Mouse (Mus musculus) erythroid progenitor cell, adult 5-6 weeks (primary cell): ENCODE data around the gene Pitpnm2. TPM values are rescaled to one million over a fixed set of nuclear protein-coding genes. Genes with fewer than 3 reads are reported as not detected.

Experiments used
- ATAC-seq: replicated peaks from 2 replicates; pipeline ENCODE4 v1.8.0; 2016; ENCODE audit warnings: moderate number of reproducible peaks, mild to moderate bottlenecking, moderate TSS enrichment, inconsistent platforms; ENCODE audit not compliant: poor library complexity, low FRiP score, severe bottlenecking
- total RNA-seq, 2 experiments: library from RNA; stranded (forward) in 1 of 2; stranded (reverse) in 1 of 2; fragments of 150-400 nt in 1 of 2; fragments of 186-747, 209-891 nt in 1 of 2; gene quantifications; 2 replicates each; pipeline versions ENCODE4 v1.2.3 to v1.2.4; 2015 to 2017; ENCODE audit warnings: low replicate concordance in 2 of 2

Pitpnm2 gene
- total RNA-seq, 2 experiments from 2014 or later = 0.42 to 0.76 TPM

DNA sequence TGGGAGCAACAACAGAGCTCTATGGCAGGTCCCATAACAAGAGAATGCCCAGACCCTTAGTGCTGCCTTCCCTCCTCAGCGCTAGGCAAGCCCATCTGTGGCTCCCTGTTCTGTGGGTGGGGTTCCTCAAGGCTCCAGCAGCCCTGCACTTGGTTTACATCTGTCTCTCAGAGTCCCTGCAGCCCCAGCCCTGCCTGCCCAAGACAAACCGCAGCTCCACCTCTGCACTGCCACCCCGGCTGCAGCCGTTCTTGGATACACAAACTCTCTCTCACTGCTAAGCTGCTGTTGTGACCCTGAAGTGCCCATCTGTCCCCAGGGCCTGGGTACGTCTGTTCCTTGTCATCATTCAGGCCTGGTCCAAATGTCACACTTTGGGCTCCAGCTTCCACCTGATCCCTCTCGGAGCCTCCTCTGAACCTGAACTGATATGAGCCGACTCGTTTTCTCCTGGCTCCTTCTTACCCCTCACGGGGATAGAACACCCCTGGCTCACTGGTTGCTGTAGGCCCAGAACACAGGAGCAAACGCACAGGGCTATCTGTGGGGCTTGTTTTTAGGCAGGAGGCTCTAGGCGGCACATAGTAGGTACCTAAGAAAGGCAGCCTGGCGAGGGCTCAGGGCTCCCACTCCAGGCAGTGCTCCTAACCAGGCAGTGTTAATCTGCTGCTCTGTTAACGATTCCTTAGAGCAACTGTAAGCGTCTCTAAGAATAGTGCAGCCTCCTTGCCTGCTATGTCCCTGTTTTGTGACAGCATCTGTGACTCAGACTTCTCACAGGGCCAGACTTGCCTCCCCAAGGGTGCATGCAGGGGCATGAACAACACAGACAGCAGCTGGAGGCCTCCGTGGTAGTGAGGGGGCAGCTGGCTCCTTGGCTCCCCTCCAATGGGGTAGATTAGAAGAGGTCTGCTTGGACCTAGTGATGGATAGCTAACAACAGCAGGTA is 83.7 kb downstream of the Pitpnm2 start:
- ATAC-seq = no peak

DNA sequence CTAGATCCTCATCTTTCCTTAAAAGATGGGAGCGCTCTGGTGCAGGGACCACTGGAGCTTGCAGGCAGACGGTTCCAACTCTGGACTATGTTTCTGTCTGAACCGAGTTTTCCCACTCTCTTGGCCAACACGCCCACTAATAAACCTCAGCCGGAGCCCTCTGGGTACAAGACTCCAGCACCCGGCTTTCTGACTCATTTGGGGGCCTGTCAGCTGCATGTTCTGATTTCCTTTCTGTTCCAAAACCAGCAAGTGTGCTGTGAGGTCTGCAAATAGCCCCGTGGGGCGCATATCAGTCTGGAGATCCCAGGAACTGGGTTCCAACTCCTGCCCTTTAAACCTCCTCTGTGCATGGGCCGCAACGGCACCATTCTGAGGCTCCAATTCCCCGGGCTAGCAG is 86.1 kb downstream of the Pitpnm2 start:
- no peak for ATAC-seq

DNA sequence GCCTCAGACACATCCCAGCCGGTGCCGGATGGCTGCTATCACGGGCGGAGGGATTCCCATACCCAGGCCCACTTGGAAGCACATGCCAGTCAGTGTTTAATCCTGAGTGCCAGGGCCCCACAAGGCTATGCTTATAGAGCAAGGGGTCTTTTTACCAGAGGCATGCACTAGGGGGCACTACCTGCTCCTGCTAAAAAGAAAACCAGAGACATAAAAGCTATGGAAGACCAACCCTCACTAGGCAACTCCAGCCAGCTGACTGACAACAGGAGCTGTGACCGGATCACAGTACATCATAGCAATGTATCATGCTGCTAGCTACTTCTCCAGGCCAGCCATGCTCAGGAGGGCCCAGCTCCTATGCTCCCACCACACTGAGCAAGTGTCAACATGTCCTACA is 87.0 kb downstream of the Pitpnm2 start:
- no peak for ATAC-seq

DNA sequence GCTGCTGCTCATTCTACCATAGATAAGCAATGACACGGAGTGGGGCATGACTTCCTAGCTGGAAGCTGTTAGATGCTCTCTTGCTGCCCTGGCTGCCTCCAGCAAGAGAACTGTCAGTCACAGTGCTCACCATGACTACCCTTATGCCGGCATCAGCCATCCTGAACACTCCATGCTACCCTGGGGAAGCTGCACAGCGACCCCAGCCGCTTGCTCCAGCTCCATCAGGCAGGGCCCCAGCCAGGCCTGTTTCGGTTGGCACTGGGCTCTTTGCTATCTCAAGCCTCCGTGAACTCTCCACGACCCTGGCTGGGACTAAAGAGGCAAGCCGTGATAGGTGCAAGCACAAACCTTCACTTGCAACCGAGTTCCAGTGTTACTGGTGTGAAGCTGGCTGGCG is 87.7 kb downstream of the Pitpnm2 start:
- no peak for ATAC-seq

DNA sequence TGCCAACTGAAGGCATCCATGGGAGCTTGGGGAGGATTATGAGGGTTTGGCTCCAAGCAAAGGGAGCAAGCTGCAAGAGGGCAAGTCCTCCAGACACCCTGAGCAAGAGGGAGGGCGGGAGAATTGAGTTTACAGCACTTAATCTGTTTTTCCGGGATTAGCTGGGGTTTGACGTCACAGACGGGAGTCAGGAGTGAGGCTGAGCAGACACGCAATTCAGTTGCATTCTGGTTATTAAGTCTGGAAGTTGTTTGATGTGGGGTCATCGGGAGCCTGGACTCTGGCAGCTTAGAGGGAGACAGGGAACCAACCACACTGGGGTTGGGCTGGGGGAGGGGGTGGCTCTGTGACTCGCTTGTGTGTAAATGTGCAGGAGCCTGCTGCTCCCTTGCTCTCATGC is 90.1 kb downstream of the Pitpnm2 start:
- no peak for ATAC-seq

DNA sequence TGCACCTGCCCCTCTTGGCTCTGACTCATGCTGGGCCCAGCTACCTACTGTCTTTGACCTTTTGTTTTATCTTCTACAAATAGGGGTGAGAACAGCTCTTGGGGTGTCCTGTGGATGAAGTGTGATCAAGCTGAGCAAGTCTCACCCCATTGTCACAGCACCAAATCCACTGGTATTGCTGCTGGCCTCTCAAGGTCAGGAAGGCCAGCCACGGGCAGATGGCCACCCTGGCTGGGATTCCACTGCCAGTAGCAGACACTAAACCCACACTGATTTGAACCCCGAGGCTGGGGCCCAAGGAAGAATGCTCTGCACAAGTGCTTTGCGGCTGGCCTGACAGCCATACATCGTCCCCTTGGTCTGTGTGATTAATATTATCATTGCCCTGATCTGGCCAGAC is 91.3 kb downstream of the Pitpnm2 start:
- ATAC-seq = no peak

DNA sequence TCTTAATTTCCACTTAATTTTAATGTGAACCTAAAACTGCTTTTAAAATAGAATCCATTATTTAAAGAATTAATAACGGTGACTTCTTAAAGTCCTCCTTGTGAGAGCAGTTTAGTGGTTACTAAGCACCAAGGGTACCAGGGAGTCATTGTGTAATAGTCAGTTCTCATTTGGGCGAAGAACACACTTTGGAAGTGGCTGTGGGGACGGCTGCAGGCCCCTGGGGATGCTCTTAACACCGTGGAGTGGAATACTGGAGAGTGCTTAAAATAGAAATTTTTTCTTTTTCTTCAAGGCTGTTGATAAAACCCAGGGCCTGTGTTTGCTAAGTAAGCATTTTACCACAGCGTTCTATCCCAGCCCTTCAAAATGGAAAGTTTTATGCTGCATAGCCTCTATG is 93.6 kb downstream of the Pitpnm2 start:
- no peak for ATAC-seq

DNA sequence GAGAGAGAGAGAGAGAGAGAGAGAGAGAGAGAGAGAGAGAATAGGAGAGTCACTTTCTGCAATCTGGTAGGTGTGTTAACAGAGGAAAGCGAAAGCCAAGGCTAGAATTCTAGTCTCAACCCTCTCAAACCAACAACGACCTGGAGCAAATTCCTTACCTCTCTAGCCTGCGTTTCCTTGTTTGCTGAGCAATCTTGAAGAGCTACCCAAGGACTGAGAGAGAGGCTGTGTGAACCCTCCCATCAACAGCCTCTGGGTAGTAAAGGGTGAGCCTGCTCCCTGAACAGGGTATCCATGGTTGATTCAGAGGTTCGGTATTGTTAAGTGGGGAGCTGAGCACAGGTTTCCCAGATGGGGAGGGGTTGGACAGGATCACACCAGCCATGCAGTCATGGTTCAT is 96.8 kb downstream of the Pitpnm2 start:
- no peak for ATAC-seq

DNA sequence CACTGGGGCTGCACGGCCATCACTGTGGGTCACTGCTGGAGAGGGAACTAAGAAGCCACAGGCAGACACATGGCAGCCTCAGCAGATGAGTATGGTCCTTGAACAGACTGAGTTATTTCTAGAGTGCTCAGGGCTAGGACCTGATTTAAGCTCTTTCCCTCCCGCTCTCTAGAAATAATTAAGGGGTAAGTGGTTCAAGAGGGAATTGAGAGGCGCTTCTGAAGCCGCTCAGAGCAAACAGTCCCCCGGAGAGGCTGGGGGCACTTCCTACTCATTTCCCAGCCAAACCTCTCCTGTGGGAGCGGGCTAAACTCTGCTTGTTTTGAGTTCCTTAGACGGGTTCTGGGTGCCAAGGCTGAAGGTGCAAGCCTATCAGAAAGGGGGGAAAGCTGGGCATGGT is 98.7 kb downstream of the Pitpnm2 start:
- ATAC-seq = no peak

DNA sequence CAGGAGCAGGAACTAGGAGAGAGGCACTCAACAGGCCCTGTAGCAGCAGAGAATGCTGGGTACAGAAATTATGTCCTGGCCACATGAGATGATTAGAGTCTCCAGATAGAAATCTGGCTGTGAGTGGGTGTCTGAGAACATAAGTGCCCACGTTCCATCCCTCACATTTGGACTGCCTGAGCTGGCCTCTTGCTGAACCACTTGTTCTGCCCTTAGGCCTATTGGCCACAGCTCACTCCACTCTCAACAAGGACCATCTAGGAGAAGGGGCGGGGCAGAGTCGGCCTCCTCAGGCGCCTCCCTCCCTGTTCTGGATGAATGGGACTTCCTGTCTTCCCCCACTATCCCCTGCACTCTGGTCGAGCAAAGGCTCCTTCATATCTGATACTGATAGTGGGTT is 100.5 kb downstream of the Pitpnm2 start:
- no peak for ATAC-seq

DNA sequence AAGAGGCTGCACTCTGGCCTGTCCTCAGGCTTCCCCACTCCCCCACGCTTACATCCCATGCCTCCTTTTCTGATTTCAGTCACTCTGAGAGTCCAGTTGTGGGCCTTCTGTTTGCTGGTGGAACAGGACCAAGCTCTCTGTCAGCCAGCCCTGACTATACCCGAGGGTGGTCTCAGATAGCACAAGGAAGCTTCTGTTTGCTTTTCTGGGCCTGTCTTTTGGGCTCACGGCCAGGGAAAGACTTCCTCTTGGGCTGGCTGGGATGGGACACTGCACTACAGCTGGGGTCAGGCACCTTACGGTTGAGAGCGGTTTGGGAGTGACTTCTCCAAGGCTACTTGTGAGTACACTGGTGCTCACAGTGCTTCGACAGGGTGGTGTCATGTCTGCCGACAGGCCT is 111.5 kb downstream of the Pitpnm2 start:
- no peak for ATAC-seq

DNA sequence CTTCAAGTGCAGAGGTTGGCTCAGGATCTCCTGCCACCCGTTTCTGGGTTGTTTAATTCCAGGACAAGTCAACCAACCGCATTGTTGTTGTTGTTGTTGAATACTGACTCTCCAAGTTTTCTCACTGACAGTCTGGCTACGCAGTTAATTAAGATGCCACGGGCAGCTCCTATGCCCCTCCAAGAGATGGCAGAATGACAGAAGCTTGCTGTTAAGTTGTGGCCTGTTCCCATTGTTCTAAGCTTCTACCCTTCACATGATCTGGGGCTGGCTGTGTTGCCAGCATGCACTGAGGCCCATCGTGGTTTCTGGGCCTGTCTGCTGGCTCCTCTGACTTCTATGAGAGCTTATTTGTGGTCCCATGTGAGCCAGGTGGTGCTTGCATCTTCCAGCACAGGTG is 115.3 kb downstream of the Pitpnm2 start:
- no peak for ATAC-seq

DNA sequence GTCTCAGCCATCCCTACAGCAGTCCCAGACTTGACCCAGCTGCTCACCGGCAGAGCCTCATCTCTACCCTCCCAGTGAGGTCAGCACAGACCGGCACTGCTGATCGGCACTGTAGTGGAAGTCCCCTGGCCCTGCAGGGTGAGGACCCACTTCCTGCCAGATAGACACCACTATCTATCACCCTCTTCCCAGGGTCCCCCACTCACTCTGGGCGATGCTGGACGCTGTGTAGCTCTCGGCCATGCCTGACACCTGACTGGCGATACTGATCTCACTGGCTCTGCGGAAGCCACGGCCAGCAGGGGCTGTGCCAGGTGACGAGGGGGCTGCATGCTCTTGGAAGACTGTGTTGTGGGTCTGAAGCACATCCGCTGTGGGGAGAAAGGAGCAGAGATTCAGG is 124.5 kb downstream of the Pitpnm2 start:
- ATAC-seq = no peak

DNA sequence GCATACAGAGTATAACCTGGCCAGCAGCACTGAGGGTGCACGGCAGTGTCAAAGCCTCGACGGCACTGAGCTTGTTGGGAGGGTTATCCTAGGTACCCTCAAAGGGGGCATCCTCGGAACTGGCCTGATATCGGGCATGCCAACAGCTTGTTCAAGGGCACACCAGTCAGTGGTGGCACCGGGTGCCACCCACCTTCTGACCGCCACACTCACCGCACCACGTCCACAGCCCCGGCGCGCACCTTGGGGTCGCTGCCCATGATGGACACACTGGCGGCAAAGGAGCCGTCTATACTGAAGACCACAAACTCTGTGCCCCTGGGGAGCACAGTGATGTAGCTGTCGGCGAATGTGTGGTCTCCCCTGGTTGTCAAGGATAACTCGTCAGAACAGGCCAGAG is 127.2 kb downstream of the Pitpnm2 start:
- ATAC-seq = no peak

DNA sequence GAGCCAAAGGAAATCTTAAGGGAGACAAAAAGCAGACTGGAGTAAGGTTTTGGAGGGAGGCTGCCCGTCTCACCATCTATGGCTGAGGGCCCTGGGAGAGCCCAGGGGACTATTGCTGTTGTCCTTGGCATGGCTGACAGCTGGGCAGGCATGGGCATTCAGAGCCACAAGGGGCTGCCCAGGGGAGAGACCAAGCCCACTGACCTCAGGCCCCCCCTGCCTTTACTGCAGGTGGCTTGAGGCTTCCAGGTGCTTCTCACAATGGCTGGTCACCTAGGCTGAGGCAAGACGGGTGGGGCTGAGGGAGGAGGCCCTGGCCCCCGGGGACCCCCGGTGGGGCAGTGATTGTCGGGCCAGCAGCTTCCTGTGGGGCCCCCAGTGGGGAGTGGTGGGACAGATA is 130.4 kb downstream of the Pitpnm2 start:
- no peak for ATAC-seq

DNA sequence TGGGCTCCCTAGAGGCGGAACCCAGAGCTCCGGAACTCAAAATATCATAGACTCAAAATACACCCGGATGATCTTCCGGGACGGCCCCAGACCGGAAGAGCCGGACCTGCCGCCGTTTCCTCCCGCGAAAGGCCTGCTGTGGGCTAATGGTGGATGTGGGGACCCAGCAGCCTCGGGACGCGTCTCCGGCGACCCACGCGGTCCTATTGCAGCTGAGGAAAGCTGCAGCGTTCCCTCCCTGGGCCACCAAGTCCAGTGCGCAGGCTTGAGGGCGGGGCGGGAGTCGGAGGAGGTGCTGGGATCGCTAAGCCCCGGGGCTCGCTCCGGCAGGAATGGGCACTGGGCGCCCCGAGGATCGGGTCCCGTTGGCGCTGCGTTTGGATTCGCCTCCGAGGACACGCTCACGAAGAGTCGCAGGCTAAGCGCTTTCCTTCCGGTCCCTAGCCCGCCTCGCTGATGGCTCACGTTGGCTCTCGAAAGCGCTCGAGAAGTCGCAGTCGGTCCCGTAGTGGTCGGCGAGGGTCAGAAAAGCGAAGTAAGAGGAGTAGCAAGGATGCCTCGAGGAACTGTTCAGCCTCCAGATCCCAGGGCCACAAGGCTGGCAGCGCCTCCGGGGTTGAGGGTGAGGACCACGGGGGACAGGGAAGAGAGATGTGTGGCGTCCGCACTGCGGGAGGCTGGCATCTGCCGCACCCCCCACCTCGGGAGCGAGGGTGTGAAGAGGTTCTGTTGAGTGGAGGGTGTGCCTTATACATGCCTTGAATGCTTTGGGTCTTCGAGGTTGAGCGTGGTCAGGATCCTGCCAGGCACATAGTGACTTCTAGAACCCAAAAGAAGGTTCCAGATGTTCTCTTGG is 133.3 kb downstream of the Pitpnm2 start, which contains the start of gene Arl6ip4:
Gene Arl6ip4 (plus strand): TSS at position 100 of the 856 bp plus-strand sequence.
- peak; percentile 22 for ATAC-seq

DNA sequence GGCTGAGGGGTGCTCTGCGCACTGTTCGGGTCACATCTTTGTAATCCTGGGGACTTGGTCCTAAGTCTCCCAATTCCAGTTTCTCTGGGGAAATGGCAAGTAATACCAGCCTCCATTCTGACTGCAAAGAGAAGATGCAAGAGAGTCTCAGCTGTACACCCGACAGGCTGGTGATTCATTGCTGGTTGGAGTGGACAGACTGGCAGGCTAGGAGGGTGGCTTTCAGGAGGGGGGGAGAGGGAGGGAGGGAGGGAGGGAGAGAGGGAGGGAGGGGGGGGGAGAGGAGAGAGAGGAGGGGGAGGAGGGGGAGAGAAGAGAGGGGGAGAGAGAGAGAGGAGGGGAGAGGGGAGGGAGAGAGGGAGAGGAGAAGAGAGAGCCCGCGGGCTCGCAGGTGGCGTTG is 134.0 kb downstream of the Pitpnm2 start:
- no peak for ATAC-seq

DNA sequence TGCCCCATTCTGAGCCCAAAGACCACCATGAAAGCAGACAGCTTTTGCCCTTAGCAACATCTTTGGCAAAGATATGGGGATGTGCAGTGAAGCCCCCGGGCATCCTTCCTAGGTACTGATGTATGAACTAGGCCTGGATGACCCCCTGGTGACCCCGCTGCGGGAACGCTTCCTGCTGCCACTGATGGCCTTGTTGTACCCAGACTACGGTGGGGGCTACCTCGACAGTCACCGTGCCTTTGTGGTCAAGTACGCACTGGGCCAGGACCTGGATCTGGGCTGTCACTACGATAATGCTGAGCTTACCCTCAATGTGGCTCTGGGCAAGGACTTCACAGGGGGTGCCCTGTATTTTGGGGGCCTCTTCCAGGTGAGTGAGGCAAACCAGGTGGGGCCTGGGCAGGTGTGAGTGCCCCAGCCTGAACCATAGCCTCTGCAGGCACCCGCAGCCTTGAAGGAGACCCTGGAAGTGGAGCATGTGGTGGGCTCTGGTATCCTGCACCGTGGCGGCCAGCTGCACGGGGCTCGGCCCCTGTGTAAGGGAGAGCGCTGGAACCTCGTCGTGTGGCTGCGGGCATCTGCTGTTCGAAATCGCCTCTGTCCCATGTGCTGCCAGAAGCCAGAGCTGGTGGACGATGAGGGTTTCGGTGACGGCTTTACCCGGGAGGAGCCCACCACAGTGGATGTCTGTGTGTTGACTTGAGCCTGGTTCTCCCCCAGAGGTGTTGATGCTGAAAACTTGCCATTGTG is 135.1 kb downstream of the Pitpnm2 start:
- no peak for ATAC-seq

DNA sequence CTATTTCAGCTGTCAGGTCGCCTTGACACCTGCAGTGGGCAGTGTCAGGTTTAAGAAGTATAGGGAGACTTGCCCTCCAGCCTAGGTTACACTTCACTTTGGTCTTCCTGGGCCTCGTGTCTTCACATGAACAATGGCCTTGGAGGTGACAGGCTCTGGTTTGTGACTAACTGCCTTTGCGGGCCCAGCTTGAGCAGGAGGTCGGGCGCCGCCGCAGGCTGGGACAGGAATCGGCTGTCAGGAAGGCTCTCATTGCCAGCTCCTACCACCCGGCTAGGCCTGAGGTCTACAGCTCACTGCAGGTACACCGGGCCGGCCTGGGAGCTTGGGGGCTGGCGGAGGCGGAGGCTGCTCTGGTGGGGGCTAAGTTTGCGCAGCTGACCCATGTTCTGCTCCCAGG is 136.5 kb downstream of the Pitpnm2 start:
- ATAC-seq = peak; percentile 50

DNA sequence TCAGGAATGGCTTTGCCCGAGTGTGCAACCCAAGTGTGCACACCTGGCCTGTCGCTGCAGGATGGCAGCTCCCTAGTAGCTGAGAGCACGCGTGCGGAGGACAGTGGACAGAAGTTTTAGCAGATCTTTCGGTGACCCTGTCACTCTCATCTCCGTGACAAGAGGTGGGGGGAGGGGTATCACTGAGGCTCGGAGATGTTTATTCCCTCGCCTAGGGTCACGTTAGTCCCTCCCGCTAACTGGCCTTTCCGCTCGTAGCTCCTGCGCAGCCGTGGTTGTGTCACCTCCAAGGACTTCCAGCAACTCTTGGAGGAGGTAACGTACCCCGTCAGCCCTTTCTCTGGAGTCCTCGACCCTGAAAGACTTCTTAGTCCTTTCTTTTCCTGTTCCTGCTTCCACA is 137.0 kb downstream of the Pitpnm2 start:
- 0 out of 2 replicates have a peak, but pooled peaks have one; percentile 5 for ATAC-seq
